Mouse (Mus musculus) layer of hippocampus, postnatal 14 days (tissue): Measurements from ENCODE around the gene Lonrf2. TPM values are rescaled to one million over a fixed set of nuclear protein-coding genes. Genes with fewer than 3 reads are reported as not detected.
A peak's percentile ranks its signal among the peaks of the same experiment; 100 is the strongest.

ENCODE experiments used
- DNase-seq, 2 experiments: peaks; one replicate each; pipeline ENCODE4 v3.0.0; 2021 to 2022; ENCODE audit warnings: low spot score in 2 of 2, mixed read lengths in 1 of 2
- total RNA-seq, 2 experiments: library from RNA; stranded (reverse); gene quantifications; 2 replicates each; pipeline ENCODE4 v1.2.3; 2021

Gene Lonrf2
- total RNA-seq, 2 experiments from 2014 or later, result 116 TPM

DNA sequence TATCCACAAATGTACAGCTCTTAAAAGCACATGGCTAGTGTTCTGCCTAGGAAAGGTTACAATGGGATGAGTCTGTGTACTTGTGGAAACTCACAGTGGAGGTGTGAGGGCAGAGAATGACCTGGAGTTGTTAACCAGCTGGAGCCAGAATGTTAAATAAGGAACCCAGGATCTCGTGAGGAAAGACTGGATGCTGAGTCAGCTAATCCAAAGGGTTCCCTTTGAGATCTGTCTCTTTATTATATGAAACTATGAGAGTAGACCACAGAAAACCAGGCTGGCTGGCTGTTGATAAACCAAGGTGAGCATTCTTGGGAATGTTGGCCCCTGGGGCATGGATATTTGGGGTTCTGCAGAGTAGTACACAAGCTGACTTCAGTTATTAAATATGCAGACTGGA is 3.4 kb upstream of the Lonrf2 start:
- DNase-seq, result no peak

GRCm38 (mm10) chr1:38835568-38836476 is 689 bp downstream of the Lonrf2 start:
- peak; percentile 39 to 66 for DNase-seq

- DNase-seq, result peak in 1 of 2 experiments; percentile 34
These were observed 1.6 kb downstream of the Lonrf2 start for GRCm38 (mm10) chr1:38834899-38835298.

DNA sequence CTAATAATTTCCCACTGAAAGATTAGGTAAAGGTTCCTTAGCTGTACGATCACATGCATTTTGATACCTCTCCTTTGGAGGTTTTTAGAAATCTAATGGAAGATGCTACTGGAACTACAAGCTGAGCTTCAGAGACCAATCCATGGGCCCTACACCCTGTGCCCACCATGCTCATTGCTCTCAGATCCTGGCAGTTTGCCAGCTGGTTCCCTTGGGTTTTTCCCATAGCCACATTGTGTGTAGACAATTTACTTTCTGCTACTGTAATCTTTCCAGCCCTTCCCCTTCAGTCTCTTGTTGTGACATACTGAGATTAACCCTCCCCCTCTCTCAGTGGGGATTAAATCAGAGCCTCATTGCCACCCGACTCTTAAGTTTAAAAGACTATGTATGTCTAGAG is 11.6 kb downstream of the Lonrf2 start:
- DNase-seq, result peak in 1 of 2 experiments; percentile 28

- no peak for DNase-seq
These were observed 12.7 kb downstream of the Lonrf2 start for GRCm38 (mm10) chr1:38823851-38824250.

GRCm38 (mm10) chr1:38819691-38820090 is 16.8 kb downstream of the Lonrf2 start:
- peak in 1 of 2 experiments; percentile 23 for DNase-seq

- DNase-seq, result no peak
These were observed 18.8 kb downstream of the Lonrf2 start for GRCm38 (mm10) chr1:38817671-38818070.

- no peak for DNase-seq
These were observed 19.2 kb downstream of the Lonrf2 start for GRCm38 (mm10) chr1:38817268-38817667.

GRCm38 (mm10) chr1:38816306-38816705 is 20.2 kb downstream of the Lonrf2 start:
- DNase-seq, result no peak

DNA sequence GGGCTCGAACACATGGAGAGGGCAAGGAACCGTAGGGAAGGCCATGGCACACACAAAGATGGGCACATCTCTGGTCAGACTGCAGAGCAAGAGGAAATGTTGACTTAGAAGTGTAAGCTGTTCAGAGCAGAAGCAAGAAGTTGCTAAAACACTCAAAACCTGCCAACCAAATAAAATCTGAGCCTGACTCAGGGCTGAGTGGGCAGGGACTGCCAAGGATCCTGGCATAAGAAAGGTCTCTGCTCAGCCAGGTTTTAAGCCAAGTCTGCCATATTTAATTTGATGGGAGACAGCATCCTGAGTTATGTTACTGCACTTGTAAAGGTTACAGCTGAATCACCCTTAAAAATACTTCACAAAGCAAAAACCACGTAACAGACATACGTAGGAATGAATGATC is 29.4 kb downstream of the Lonrf2 start:
- no peak for DNase-seq

DNA sequence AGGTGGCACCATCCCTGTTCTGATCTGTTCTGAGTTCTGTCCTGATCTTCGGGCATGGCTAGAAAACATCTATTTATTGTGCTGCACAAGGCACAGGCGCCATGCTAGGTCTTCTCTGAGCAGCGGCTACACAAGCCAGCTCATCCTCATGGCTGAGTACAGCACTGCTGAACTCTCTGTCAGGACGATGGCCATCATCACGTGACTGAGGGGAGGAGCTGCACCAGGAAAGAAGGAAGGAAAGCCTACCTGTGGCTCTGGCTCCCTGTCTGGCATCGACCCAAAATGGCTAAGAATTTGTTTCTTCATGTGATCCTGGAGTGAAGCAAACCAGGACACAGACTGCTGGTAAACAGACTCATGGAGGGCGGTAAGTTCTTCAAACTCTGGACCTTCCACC is 36.1 kb downstream of the Lonrf2 start:
- DNase-seq, result no peak

DNA sequence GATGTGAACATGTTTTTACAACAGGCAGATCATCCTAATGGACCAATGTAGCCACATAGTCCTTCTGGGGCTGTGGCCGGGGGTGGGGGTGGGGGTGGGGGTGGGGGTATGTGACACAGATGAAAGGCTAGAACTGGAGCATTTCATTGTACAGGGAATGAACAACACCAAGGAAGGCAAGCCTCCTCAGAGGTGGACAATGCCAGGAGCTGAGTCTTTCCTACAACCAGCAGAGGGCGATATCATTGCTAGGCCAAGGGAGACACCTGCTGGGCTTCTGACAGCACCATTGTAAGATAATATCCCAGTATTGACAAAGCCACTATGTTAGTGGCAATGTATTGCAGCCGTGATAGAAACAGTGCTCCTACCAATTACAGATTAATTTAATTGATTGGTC is 37.2 kb downstream of the Lonrf2 start:
- peak in 1 of 2 experiments; percentile 57 for DNase-seq

GRCm38 (mm10) chr1:38796936-38797335 is 39.6 kb downstream of the Lonrf2 start:
- no peak for DNase-seq

DNA sequence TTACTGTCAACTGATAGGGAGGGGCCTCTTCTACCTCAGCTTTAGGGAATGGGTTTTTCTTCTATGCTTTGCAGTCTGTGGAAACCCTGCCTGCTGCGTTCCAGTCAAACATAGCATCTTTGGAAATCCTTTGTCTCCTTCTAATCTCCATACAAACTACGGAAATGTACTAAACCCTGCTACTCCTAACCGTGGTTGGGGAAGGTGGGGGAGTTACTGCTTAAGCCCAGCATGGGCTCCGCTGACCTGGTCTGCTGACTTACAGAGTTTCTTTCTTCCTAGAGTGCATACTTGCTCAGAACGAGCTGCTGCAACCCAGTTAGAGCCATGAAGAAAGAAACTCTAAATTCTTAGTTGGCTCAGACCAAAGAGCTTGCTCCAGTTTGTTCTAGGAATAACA is 41.0 kb downstream of the Lonrf2 start:
- no peak for DNase-seq

DNA sequence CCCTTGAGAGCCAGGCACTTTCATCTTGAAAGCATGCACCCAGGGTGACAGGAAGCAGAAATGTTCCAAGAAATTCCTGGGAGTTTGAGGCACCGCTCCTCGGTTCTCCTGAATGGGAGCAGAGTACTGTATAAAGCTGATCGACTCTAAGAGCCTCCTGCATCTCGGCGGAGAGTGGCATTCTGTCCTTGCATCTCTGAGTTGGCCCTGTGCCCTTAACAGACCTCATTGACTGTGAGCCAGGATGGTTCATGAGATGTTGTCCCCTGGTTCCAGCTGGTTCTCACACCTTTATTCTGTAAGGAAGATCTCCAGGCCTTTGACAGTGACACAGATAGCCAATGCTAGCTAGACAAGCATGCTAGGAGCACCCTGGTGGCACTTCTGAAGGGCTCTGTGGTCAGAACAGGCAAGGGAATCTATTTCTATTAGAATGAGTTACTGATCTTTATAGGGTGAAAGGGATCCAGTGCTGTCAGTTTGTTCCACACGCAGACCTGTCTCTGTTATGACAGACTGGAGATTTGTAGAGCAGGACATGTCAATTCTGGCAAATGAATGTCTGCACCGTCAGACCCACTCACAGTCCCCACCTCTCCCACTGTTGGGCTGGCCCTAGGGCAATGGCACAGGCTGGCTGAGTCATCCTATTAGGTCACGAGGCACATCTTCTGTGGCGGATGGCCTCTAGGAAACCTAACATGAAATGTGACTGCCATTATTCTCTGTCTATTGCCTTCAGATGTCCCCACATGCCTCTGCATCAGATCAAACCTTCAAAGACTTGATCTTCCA is 45.3 kb downstream of the Lonrf2 start:
- no peak for DNase-seq

DNA sequence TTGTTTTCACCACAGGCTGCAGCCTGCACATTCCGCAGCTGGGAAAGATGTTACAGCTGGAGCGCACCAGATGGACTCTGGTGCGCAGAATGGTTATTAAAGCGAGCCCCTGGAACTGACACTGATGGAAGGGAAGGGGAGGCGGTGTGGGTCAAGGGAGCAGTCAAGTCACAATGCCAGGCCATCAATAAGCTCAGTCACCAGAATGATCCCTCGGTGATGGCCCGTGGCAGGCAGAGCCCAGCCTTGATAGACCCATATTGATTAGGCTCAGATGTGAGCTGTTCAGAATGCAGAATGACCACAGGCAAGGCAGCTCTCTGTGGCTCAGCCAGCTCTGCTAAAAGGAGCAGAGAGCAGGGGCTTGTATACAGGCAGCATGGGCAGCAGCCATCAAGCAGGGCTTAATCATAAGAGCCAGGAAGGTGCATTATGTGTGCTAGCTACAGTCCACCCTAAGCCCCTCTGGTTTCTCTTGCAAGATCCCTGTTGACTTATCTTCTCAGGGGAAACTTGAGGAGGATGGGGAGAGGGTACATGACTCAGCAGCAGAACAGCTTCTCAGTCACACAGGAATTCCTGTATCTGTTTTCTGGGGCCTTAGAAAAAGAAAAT is 46.4 kb downstream of the Lonrf2 start:
- no peak for DNase-seq

DNA sequence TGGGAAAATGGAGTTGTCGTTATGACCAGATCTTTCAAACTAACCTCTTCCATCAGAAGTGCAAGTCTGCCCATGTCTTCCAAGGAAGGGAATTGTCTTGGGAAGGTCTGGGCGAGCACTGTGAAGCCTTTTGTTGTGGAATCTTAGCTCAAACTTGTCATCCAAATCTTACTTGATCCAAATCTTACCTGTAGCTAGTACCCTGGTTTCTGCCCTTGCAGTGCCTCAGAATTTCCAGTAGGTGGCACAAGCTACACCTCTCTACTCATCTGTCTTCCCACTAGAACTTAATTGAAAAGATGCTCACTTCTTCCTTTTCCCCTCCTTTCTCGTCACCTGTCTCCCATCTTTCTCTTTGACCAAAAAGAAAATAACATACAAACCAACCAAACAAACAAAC is 47.6 kb downstream of the Lonrf2 start:
- no peak for DNase-seq

DNA sequence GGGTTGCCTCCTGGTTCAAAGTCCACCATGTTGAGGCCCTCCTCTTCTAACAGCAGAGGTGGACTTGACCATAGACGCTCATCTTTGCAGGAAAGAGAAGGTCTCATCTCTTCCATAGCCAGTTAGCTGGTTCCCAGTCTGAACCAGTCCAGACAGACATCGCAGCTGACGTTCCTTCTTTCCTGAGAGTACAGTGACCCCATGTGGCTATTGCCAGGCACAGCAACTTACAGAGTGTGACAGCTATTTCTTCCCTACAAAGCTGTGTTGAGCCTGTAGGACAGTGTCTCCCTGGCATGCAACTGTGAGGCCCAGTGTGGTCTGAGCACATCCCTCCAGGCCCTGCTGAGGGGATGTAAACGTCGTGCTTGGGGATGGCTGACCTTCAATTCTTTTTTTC is 49.1 kb downstream of the Lonrf2 start:
- DNase-seq, result peak; percentile 70 to 85

GRCm38 (mm10) chr1:38786358-38786757 is 50.2 kb downstream of the Lonrf2 start:
- DNase-seq, result peak in 1 of 2 experiments; percentile 39

DNA sequence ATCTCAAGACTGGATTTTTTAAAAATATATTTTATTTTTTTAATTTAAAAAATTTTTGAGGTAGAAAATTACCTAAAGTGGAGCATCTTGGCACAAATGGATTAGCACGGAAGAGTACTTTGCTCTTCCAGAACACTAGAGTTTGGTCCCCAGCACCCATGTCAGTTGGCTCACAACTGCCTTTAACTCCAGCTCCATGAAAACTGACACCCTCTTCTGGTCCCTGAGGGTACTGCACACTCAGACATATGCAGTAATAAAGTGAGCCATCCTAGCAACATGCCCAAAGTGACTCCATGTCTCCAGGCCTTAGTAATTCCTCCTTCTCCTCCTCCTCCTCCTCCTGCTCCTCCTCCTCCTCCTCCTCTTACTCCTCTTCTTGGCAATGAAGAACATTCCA is 58.2 kb downstream of the Lonrf2 start:
- no peak for DNase-seq

DNA sequence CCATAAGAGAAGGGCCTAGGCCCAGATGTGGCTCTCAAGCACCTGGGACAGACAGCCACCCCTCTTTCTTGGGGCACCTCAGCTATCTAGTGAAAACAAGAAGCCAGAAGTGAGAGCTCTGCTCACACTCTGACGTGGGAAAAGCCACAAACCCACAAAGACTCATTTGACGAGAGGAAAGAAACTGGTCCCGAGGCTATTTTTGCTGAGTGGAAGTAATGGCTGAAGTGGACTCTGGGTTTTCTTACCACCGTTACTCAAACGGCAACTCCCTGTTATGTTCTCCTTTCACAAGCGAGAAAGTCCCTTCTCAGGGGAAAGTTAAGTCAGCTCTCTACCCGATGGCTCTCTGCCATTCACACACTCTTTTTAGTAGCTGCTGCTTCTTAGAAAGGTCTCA is 59.0 kb downstream of the Lonrf2 start:
- DNase-seq, result no peak

GRCm38 (mm10) chr1:38775713-38776112 is 60.8 kb downstream of the Lonrf2 start:
- DNase-seq, result no peak
